Mouse (Mus musculus) neural tube, embryonic 13.5 days (tissue): ENCODE measurements around the gene Gpr63. TPM values are rescaled to one million over a fixed set of nuclear protein-coding genes. Genes with fewer than 3 reads are reported as not detected.
A peak's percentile ranks its signal among the peaks of the same experiment; 100 is the strongest.
"Not testable (repeated sequence)": the region's sequence is repeated elsewhere in the genome, so short reads cannot be mapped to it uniquely, and the experiment has no call there.

ENCODE experiments used
- ATAC-seq: fragments of 200-750 bp; cut with Nextera tagmentation; 2 replicates; pipeline ENCODE4 v1.8.0; 2017; ENCODE audit warnings: low read depth, mild to moderate bottlenecking, moderate TSS enrichment, moderate library complexity
- H3K27ac ChIP-seq: fragments of 300-500 bp; sonication (generic); replicated peaks from 2 replicates; pipeline ENCODE4 v1.5.1; 2015; ENCODE audit warnings: moderate library complexity, mild to moderate bottlenecking, inconsistent platforms
- H3K27me3 ChIP-seq: fragments of 300-500 bp; sonication (generic); 2 replicates; pipeline ENCODE4 v1.6.1; 2015; ENCODE audit warnings: mild to moderate bottlenecking, inconsistent platforms
- H3K36me3 ChIP-seq: fragments of 300-500 bp; sonication (generic); 2 replicates; pipeline ENCODE4 v1.6.1; 2015; ENCODE audit warnings: mild to moderate bottlenecking, inconsistent platforms
- H3K4me1 ChIP-seq: fragments of 300-500 bp; sonication (generic); replicated peaks from 2 replicates; pipeline ENCODE4 v1.6.1; 2015; ENCODE audit warnings: inconsistent platforms
- H3K4me2 ChIP-seq: fragments of 300-500 bp; sonication (generic); 2 replicates; pipeline ENCODE4 v1.6.1; 2015; ENCODE audit warnings: inconsistent platforms, mild to moderate bottlenecking, moderate library complexity
- H3K4me3 ChIP-seq: fragments of 300-500 bp; sonication (generic); 2 replicates; pipeline ENCODE4 v1.5.1; 2015; ENCODE audit warnings: mild to moderate bottlenecking, inconsistent platforms
- H3K9ac ChIP-seq: fragments of 300-500 bp; sonication (generic); 2 replicates; pipeline ENCODE4 v1.6.1; 2015; ENCODE audit warnings: moderate library complexity, mild to moderate bottlenecking, inconsistent platforms
- H3K9me3 ChIP-seq: fragments of 300-500 bp; sonication (generic); 2 replicates; pipeline ENCODE4 v1.6.1; 2016; ENCODE audit warnings: inconsistent platforms
- WGBS: fragments of 180-500 bp; shearing (Covaris S2); methylation state at CpG from one replicate; pipeline ENCODE4 v1.1.7; 2015; 5-methylcytosine and 5-hydroxymethylcytosine counted together
- polyA plus RNA-seq: library from polyadenylated mRNA; unstranded; fragments of >200 nt; fragmentation: Nextera tagmentation; extraction: Ambion mirVana; gene quantifications from 2 replicates; pipeline ENCODE4 v1.2.1, GENCODE M21; 2015

Gene Gpr63
- 1.5 and 1.6 TPM in 2 replicates for polyA plus RNA-seq

DNA sequence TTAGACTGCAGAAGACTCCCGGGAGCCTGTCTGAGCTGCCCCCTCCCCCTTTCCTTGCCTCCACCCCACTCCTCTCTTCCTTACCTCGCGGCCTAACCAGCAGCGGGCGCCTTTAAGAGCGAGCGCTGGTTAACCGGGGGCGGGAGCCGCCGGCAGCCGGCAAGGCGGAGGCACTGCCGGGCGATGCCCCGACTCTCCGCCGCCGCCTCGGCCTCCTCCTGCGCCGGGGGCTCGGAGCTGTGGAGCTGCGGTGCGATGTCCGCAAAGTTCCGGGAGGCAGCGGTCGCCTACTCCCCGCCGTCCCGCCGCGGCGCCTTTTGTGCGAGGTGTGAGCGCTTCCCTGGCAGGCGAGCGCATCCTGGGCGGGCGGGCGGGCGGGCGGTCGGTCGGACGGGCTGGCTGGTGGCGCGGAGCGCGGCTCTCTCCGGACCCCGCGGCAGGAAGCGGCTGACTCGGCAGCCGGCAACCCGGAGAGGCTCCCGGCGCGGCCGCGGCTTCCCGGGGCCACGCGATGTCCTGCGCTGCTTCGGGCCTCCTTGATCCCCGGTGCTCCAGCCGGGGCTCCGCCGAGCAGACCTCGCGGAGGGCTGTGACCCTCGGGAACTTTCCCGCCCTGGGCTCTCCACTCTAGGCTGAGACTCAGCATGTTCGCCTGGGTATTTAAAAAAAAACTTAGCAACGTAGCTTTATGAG lies at the start of gene Gpr63:
TSS of gene Gpr63 (plus strand) at position 109 of the 693 bp plus-strand sequence.
- H3K36me3 ChIP-seq = no peaks in the 10 kb centered on the region
- peak within 1 kb of the TSS; percentile 93 for H3K9ac ChIP-seq
- under 1% methylated on average over 76 of the region's 78 CpGs for WGBS
- H3K4me2 ChIP-seq = peak within 1 kb of the TSS; percentile 72
- peak within 1 kb of the TSS; percentile 73 for H3K4me3 ChIP-seq
- peak; percentile 99 for ATAC-seq
- H3K4me1 ChIP-seq = peaks cover 9% of the 10 kb centered on the region
- H3K27ac ChIP-seq = peak within 1 kb of the TSS; percentile 94
- no peaks in the 10 kb centered on the region for H3K27me3 ChIP-seq
- H3K9me3 ChIP-seq = no peaks in the 10 kb centered on the region

DNA sequence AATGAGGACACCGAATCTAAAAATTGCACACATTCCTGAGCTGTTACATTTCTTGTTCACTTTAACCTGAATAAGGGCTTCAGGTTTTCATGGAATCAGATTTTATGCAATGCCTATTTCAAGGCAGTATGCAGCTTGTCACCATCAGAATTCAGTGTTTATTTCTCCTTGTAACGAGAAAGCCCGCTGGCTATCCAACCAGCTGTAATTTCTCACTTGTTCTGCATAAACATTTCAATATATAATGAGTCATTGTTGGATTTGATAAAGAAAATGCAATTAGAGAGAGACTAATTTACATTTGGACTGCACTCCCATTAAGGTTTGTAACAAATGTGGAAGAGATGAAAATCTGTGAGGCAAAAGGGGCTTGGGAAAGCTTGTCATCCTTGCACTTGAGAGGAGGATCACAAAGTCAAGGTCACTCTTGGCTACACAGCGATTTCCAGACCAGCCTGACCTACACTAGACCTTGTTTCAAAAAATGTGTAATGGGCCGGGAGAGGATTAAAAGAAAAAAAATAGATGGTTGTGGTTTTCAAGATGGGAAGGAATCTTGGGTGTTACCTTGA lies 46.1 kb upstream of the Gpr63 start:
- WGBS = 77% methylated on average over 5 of the region's 5 CpGs
- H3K27me3 ChIP-seq = no peaks in the 10 kb centered on the region
- H3K9me3 ChIP-seq = no peaks in the 10 kb centered on the region

DNA sequence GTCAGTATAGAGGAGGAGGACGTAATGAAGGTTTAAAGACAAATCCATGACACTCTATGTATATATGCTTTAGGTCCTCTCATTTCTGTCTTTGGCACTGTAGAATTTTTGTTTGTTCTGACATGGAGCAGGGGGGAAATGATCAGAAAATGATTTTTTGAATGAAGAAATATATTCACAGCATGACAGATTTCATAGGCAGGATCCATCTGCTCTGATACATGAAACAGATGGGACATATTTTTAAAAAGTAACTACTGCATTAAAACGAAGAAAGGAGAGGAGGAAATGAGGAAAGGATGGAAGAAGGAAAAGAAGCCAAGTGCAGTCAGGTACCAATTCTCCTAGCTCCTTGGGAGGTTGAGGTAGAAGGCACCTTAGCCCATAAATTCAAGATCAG lies 41.5 kb upstream of the Gpr63 start:
- H3K9ac ChIP-seq = no peak overlapping the region
- WGBS = 78% methylated on average over 2 of the region's 2 CpGs
- no peaks in the 10 kb centered on the region for H3K36me3 ChIP-seq
- no peak overlapping the region for H3K4me2 ChIP-seq
- H3K4me1 ChIP-seq = no peaks in the 10 kb centered on the region
- no peak for ATAC-seq
- no peaks in the 10 kb centered on the region for H3K27me3 ChIP-seq
- no peak overlapping the region for H3K4me3 ChIP-seq
- H3K9me3 ChIP-seq = no peaks in the 10 kb centered on the region
- H3K27ac ChIP-seq = no peak overlapping the region

More for the DNA sequence above, 46.1 kb upstream of the Gpr63 start:
- Histone ChIP-seq H3K4me1 (no peaks in the 10 kb centered on the region), H3K9ac (no peak overlapping the region), H3K4me2 (no peak overlapping the region), H3K36me3 (no peaks in the 10 kb centered on the region), H3K27ac (no peak overlapping the region), H3K4me3 (no peak overlapping the region)
- no peak for ATAC-seq

DNA sequence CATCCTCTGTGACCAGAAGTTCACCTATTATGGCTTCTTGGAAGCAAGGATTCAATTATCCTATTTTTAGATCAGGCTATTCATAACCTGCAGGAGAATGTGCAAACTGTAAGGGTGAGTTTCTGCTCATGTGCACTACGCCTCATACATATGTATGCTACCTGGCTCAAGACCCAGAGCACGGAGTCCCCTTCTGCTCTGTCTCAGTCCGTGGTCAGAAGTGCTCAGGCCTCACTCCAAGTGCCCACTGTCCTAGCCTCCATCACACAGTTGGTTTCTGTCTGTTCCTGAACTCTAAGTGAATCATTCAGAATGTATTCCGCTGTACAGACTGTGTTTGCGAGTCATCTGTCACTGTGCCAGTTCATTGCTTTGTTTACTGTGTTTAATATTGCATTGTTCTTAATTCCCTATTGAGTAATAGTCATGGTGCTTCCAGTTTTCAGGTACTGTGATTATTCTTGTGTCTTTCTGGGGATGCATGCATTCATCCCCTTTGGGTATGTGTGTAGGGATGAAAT lies 37.9 kb upstream of the Gpr63 start:
- H3K9me3 ChIP-seq = no peaks in the 10 kb centered on the region
- WGBS = 78% methylated on average over 5 of the region's 5 CpGs

DNA sequence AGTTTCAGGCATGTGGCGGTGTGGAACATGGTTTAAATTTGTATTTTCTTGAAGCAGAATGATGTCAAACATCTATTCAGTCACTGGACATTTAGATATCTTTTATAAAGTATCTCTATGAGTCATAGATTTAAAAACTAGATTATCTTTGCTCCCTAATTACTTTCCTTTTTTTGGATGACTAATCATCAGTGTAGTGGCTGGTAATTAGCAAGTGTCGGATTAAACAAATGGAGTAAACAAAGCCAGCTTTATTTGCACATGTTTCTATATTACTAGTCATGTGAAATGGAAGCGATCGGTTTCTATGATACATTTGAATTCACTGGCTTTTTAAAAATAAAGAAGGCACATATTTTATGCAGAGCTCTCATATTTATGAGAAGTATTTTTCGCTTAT lies 37.3 kb upstream of the Gpr63 start:
- Histone ChIP-seq H3K4me3 (no peak overlapping the region), H3K36me3 (no peaks in the 10 kb centered on the region), H3K4me2 (no peak overlapping the region), H3K4me1 (no peaks in the 10 kb centered on the region), H3K9ac (no peak overlapping the region), H3K27ac (no peak overlapping the region), H3K9me3 (no peaks in the 10 kb centered on the region), H3K27me3 (no peaks in the 10 kb centered on the region)
- no peak for ATAC-seq
- WGBS = 80% methylated on average over 5 of the region's 5 CpGs

More for the DNA sequence above, 37.9 kb upstream of the Gpr63 start:
- ATAC-seq = no peak
- Histone ChIP-seq H3K9ac (no peak overlapping the region), H3K27me3 (no peaks in the 10 kb centered on the region), H3K4me2 (no peak overlapping the region), H3K4me3 (no peak overlapping the region), H3K4me1 (no peaks in the 10 kb centered on the region), H3K36me3 (no peaks in the 10 kb centered on the region), H3K27ac (no peak overlapping the region)

DNA sequence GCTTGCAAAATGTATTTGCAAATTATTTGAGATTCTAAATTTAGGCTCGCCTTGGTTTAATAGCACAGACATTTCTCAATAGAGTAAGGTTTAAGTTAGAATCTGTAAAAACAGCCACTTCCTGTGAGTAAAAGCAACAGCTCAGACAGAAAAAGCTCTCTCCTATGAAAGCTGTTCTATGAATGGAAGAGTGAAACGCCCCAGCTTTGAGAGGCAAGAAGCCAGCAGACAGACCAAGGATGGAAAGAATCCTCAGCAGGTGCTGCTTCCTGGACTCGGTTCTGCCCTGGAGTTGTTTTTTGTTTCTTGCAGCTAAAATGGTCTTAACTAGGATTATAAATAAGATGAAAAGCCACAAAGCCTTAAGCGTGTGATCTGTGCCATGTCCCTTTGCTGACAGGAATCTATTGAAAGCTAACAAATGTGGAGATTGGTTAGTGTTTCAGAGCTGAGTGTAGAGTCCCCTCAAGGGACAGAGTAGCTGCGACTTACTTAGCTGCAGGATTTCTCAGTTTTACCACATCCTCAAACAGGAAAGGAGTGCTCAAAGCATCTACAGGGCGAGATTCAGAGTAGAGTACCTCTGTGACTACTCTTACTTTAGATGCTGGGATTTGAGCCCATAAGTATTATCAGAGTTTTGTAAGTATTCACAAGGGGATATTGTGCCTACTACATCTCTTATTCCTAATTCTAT lies 23.3 kb upstream of the Gpr63 start:
- Histone ChIP-seq H3K4me2 (no peak overlapping the region), H3K9me3 (no peaks in the 10 kb centered on the region), H3K27me3 (no peaks in the 10 kb centered on the region), H3K4me3 (no peak overlapping the region), H3K9ac (no peak overlapping the region), H3K36me3 (no peaks in the 10 kb centered on the region), H3K27ac (no peak overlapping the region), H3K4me1 (no peaks in the 10 kb centered on the region)
- ATAC-seq = no peak
- WGBS = 70% methylated on average over 6 of the region's 6 CpGs

DNA sequence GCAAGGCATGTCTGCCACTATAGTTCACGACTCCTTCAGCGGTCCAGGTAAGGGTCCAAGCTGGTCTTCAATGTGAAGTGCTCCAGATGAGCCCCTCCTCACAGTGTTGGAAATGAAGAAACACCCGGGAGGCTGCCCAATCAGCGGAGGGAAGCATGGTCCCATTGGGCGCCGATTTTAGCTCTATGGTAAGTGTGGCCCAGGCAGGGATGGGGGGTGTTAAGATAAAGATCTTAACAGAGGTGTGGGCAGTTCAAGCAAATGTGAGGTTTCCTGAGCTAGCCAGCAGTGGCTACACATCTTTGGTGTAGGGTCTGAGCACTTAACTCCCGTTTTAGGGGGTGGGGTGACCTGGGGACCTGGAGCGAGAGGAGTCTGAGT lies 299 bp upstream of the Gpr63 start:
- Histone ChIP-seq H3K27me3 (no peaks in the 10 kb centered on the region), H3K36me3 (no peaks in the 10 kb centered on the region), H3K4me1 (peaks cover 9% of the 10 kb centered on the region), H3K9ac (peak overlapping the region; percentile 93), H3K4me2 (peak overlapping the region; percentile 72), H3K4me3 (peak overlapping the region; percentile 73), H3K27ac (peak overlapping the region; percentile 94; the same call in 1 of the 2 replicates), H3K9me3 (no peaks in the 10 kb centered on the region)
- peak; percentile 71; the same call in 1 of the 2 replicates for ATAC-seq
- 8% methylated on average over 8 of the region's 8 CpGs for WGBS

DNA sequence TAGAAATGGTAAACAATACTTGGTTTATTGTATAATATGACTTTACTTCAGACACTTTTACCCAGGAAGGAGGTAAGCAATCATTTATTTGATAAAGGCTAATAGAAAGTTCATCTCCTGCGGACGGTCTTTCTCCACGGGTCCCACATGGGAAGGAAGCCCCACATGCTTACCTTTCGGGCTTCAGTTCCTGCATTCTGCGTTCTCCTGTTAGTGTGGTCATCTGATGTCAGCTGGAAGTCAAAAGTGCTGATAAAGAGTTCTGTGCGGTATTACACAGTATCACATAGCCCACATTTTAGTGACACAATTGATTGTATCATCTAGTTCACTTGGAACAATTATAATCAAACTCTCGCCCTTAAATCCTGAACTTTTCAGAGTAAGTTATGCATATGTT lies 1.0 kb downstream of the Gpr63 start:
- 19% methylated on average over 7 of the region's 7 CpGs for WGBS
- no peaks in the 10 kb centered on the region for H3K36me3 ChIP-seq
- peaks cover 9% of the 10 kb centered on the region for H3K4me1 ChIP-seq
- peak overlapping the region; percentile 72 for H3K4me2 ChIP-seq
- no peaks in the 10 kb centered on the region for H3K9me3 ChIP-seq
- peak overlapping the region; percentile 93 for H3K9ac ChIP-seq
- no peaks in the 10 kb centered on the region for H3K27me3 ChIP-seq
- no peak overlapping the region for H3K27ac ChIP-seq
- no peak for ATAC-seq
- H3K4me3 ChIP-seq = peak overlapping the region; percentile 73

DNA sequence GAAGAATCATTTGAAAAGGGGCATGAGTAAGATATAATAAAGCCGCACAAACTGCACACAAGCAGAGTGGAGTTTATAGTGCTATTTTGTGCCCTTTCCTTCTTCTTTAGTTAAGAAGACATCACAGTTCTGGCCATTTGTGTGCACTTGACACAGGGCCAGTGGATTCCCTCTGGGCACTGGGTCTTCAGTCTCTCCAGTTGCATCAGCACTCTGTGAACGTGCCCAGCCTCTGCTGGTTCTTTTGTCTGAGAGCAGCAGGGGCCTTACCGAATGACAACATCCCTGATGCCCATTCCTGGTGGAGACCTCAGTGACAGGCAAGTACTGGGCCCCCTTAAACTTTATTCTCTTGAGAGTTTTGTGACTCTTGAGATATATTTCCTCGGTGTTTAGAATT lies 12.4 kb downstream of the Gpr63 start:
- no peak for ATAC-seq
- no peak overlapping the region for H3K9ac ChIP-seq
- H3K27ac ChIP-seq = no peak overlapping the region; the same call in 1 of the 2 replicates
- no peak overlapping the region for H3K4me2 ChIP-seq
- no peaks in the 10 kb centered on the region for H3K27me3 ChIP-seq
- H3K4me3 ChIP-seq = no peak overlapping the region
- 44% methylated on average over 4 of the region's 4 CpGs for WGBS
- H3K4me1 ChIP-seq = no peaks in the 10 kb centered on the region
- no peaks in the 10 kb centered on the region for H3K36me3 ChIP-seq
- H3K9me3 ChIP-seq = no peaks in the 10 kb centered on the region

DNA sequence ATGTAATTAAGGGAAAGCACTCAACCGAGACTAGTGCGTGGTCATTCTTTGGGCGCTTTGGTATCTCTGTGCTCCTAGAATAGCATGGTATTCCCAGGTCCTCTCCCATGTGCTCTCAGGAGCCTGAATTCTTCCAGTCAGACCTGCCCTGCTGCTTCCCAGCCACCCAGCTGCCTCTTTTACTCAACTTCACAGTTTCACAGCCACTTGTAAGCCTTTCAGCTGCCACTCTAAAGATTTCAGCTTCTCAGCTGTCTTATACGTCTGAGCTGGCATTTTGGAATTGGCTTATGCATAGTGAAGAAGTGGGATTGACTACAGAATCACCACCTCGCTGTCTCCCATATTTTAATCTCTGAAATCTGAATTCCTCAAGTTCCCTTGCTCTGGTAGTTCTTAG lies 19.4 kb downstream of the Gpr63 start:
- Histone ChIP-seq H3K9ac (no peak overlapping the region), H3K27ac (no peak overlapping the region), H3K27me3 (no peaks in the 10 kb centered on the region), H3K4me2 (no peak overlapping the region), H3K4me1 (no peaks in the 10 kb centered on the region), H3K4me3 (no peak overlapping the region), H3K9me3 (no peaks in the 10 kb centered on the region), H3K36me3 (no peaks in the 10 kb centered on the region)
- 95% methylated on average over 5 of the region's 5 CpGs for WGBS
- no peak for ATAC-seq

DNA sequence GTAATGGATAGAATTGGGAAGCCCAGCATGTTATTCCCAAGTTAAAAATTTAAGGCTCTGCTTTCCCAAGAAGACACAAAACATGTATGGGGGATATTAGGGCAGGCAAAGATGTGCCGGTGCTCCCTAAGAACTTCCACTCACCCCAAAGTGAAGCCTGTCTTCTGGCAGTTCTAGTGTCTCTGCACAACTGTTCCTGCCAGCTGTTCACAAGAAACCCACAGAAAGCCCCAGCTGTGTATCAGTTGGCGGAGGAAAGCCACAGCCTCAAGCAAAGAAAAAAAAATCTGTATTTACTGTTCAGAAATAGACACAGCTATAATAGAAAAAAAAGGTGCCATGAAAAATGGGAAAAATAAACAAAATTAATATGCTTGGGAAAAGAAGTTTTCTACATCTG lies 25.3 kb downstream of the Gpr63 start:
- 86% methylated on average over 2 of the region's 2 CpGs for WGBS

DNA sequence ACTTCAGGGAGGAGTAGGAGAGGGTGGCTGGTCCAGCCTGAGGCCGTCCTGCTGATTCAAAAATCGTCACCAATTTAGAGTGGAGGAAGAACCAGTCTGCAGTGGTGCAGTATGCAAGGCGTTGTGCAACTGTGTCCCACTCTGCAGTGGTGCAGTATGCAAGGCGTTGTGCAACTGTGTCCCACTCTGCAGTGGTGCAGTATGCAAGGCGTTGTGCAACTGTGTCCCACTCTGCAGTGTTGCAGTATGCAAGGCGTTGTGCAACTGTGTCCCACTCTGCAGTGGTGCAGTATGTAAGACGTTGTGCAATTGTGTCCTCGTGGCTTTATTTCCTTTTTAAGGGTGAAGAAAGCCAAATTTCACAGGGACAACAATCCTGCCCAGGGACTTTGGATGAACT lies 43.1 kb downstream of the Gpr63 start:
- ATAC-seq = not testable (repeated sequence)

More for the DNA sequence above, 25.3 kb downstream of the Gpr63 start:
- ATAC-seq = no peak
- no peaks in the 10 kb centered on the region for H3K9me3 ChIP-seq
- no peak overlapping the region for H3K4me2 ChIP-seq
- no peak overlapping the region for H3K27ac ChIP-seq
- H3K9ac ChIP-seq = no peak overlapping the region
- H3K36me3 ChIP-seq = no peaks in the 10 kb centered on the region
- no peaks in the 10 kb centered on the region for H3K4me1 ChIP-seq
- no peaks in the 10 kb centered on the region for H3K27me3 ChIP-seq
- no peak overlapping the region for H3K4me3 ChIP-seq

More for the DNA sequence above, 43.1 kb downstream of the Gpr63 start:
- 92% methylated on average over 8 of the region's 8 CpGs for WGBS
- H3K4me2 ChIP-seq, H3K27me3 ChIP-seq, H3K9me3 ChIP-seq, H3K4me3 ChIP-seq, H3K9ac ChIP-seq, H3K27ac ChIP-seq, H3K4me1 ChIP-seq: not testable (repeated sequence)
- H3K36me3 ChIP-seq = peaks cover 15% of the 10 kb centered on the region
